Mouse (Mus musculus): ENCODE measurements around the gene Dpt.
"Not testable (repeated sequence)": the region's sequence is repeated elsewhere in the genome, so short reads cannot be mapped to it uniquely, and the experiment has no call there.

Dpt gene

DNA sequence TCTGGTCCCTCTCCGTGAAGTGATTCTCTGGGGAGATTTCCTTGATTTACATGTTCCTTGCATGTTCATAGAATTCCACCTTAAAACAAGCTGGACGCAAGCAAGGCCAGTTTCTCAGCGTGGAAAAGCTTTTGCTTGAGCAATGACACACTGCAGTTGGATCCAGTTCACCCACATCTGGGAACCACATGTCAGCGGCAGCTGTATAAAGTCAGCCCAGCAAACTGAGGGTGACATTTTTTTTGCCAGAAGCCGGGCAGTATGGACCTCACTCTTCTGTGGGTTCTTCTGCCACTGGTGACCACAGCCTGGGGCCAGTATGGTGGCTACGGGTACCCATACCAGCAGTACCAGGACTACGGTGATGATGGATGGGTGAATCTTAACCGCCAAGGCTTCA lies at the start of gene Dpt:
Gene Dpt, plus strand, starts transcription at position 174 of the 400 bp plus-strand sequence.
- DNase-seq (ENCODE audit: low read depth, low spot score): no peak

DNA sequence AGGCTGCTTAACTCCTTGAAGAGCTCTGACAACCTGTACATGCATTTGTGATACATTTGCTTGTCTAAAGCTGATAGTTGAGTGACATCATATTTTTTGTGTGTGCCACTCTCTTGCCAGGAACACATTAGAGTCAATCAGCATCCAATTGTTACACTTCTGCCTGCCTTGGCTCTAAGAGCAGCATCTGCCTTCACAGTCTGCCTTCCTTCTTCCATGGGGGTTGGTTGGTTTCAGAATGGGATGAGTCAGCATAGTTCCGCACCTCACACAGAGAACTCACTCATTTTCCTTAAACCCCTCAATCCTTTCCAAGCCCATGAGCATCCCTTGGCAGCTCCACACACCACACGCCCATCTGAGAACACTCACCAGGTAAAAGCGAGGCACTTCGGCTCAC lies 42.7 kb upstream of the Dpt start:
- DNase-seq (ENCODE audit: low read depth, low spot score): no peak

DNA sequence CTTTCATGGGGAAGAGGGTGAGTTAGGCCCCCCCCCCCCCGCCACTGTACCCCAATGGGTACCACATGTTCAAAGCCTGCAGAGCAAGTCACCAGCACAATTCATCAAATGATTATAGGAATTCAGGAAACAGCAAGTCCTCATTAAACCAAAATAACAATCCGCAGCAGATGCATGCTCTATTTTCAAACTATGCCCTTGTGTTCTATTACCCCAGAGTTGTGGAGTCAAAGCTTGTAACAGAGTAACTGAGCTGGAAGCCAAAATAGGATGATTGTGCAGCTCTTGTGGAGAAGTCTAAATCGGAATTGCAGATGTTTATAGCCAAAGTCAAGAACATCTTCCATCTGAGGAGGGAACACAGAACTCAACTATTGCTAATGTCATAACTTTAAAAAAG lies 40.8 kb upstream of the Dpt start:
- no peak for DNase-seq (ENCODE audit: low read depth, low spot score)

DNA sequence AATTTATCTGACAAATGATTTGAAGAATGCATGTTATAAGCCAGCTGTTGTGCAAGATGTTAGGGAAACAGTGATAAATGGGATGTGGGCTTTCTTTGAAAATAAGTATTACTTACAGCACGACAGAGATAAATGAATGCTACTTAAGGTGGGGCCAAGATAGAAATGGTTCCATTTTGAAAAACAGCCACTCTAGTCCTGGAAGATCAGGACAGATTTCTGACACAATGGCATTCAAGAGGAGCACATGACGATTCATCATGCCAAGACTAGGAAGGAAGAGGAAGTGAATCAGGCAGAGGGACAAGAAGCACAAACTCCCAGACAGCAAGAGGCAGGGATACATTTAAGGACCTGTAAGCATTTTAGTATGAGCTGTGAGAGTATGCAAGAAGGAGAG lies 39.5 kb upstream of the Dpt start:
- no peak for DNase-seq (ENCODE audit: low read depth, low spot score)

DNA sequence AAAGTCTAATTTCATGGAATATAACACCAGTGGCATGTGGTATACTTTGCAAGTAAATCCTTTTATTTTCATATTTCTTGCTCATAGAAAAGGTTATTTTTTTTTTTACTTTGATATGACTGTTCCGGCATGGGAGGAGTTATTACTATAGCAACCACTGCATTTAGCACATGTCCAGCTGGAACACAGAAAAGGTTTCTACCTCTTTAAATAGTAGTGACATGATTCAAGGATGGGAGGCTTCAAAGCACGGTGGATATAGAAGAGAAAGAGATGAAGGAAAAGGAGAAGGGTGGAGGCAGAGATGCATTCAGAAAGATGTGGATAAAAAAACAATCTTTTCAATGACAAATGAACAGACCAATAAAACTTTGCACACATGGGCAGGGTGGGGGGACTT lies 38.0 kb upstream of the Dpt start:
- DNase-seq (ENCODE audit: low read depth, low spot score): no peak

DNA sequence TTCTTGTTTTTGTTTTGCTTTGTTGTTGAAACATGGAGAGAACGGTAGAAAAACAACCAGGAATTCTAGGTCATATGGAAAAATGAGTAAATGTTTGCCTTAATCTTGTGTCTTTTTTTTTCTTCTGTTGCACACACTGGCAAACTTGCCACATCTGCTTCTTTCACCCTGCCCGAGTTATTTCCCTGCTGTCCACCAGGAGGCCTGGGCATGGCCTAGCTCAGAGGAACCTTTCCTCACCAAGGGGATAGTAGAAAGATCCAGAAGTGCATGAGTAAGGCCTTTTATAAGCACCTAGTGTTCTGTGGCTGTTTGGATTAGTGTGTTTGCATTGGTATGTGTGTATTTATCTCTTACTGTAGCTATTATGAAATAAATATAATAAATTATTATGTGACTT lies 34.2 kb upstream of the Dpt start:
- peak; percentile 65 for DNase-seq (ENCODE audit: low read depth, low spot score)

DNA sequence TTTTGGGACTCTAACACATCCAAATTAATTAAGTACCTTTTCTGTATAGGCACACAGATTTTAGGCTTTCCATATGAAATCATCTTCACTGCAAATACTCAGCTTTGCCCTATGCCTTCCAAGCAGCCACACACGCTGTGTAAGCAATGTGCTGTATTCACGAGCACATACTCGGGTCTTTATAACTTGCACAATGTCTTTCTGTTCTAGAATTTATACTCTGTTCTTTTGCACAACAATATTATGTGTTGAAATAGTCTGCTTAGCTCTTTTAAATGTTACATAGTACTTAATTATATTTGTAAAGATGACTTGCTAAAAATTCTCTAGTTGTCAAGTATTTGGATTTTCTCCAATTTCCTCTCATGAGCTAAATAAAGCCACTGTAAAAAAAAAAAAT lies 29.8 kb upstream of the Dpt start:
- DNase-seq (ENCODE audit: low read depth, low spot score): no peak

DNA sequence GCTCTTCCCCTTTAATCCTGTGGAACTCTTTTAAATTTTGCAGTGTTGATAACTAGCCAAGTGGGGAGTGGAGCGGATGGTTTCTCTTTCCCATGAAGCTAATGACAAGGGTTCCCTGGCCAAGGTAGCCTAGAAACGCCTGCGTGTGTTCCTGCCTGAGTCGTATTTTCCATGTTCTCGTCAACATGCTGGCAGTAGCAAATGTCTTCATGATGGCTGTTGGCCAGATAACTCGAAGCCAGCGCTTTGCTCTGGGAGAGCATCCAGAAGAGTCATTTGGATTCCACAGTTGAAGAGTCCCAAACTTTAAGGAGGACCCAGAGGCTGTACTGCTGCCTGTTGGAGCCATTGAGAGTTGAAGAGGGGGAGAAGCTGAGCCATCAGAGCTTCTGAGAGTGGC lies 25.8 kb upstream of the Dpt start:
- peak; percentile 3 for DNase-seq (ENCODE audit: low read depth, low spot score)

DNA sequence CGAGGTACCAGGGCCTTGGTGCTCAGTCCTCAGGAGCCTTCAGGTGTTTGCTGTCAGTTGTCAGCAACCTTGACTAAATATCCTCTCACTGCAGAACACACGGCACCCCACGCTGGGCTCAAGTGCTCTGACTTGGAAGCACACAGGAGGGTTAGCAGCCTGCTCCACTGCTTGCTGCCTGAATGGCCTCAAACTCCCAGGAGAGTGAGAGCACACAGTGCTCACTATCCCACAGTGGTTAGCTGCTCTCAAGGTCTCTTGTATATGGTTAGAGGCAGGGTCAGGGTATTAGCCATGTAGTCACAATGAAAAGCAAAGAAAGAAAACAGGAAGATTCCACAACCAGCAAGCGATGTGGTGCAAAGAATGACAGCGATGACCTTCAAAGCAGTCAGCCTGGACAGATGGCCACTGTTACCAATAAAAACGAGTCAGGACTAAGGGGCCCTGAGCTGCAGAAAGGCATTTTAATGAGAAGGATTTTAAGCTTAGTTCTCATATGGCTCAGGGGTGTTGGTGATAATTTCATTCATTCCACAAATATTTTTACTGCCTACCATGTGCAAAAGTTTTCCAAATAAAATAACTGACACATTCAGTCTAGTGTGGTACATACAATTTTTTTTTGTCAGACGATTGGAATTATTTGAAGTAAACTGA lies 15.5 kb upstream of the Dpt start:
- DNase-seq (ENCODE audit: low read depth, low spot score): no peak

DNA sequence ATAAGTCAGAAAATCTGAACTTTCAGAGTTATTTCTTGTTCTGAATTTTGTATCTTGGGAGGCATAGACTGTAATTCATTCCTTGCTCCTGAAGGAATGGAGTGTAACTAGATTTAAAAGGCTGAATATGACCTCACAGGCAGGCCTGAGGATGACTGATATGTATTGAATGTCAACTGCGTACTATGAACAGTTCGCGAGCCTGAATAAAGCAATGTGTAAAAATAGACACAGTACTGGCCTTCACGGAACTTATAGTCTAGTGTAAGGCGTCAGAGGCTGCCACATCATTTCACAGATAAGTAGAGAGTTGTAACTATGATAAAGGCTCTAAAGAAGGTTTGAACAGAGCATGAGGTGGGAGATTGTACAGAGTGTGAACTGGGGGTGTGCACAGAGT lies 10.3 kb upstream of the Dpt start:
- DNase-seq (ENCODE audit: low read depth, low spot score): no peak

DNA sequence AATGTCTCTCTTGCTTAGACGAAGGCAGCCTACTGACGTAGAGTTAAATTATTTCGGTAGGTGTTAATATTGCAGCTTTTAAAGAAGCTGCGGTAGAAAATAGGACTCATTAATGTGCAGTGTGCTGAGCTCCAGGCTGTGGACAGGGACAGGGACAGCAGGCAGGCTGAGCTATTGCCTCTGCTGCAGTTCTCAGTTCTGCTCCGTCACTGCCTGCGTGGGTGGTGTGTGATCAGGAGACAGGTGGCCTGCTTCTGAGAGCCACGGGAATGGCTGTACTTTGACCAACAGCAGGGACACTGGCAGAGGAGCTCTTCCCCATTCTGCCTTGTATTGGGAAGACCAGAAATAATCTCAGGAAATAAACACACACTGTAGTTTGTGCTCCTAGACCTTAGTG lies 8.7 kb upstream of the Dpt start:
- no peak for DNase-seq (ENCODE audit: low read depth, low spot score)

DNA sequence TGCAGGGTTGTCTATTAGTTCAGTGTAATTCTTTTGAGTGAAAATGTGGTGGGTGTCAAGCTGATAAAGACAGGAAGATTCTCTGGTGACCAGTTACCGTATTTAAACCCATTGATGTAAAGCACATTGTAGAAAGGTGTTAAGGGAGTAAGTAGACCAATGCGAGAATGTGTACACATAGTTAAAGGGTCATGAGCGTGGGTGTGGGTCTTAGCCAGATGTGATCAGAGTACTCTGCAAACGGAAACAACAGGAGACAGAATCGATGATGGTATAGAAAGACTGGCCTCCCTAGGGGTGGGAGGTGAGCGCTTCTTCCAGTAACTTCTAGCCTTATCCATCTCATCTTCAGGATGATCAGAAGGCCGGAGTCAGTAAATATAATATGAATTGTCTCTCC lies 8.2 kb upstream of the Dpt start:
- DNase-seq (ENCODE audit: low read depth, low spot score): no peak

DNA sequence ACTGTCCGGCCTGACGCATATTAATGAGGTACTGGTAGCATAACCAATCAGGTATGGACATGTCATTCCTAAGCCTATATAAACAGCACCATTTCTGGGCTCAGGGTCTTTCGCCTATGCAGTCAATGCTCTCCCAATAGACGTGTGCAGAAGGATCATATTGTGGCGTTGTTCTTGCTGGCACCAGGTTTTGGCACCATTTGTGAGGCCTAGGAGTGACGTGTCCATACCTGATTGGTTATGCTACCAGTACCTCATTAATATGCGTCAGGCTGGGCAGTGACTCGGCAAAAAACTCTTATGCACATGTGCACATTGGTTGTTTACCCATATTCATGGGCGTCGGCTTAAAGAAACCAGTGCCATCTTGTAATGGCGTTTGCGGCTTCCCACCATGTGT lies 6.1 kb upstream of the Dpt start:
- not testable (repeated sequence) for DNase-seq (ENCODE audit: low read depth, low spot score)

DNA sequence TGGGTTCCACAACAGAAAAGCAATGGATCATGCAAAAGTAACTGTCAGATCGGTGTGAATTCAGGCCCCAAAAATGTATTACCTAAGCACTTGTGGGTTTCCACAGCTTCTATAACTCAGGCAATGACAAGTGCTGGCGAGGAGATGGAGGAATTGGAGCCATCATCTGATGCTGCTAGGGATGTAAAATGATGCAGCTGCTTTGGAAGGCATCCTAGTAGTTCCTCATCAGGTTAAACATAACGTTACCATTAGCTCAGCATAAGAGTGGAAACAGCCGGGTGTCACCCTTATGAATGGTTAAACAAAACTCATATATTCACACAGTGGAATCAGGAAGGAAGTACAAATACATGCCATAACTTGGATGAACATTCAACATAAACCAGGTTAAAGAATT lies 3.4 kb upstream of the Dpt start:
- no peak for DNase-seq (ENCODE audit: low read depth, low spot score)

DNA sequence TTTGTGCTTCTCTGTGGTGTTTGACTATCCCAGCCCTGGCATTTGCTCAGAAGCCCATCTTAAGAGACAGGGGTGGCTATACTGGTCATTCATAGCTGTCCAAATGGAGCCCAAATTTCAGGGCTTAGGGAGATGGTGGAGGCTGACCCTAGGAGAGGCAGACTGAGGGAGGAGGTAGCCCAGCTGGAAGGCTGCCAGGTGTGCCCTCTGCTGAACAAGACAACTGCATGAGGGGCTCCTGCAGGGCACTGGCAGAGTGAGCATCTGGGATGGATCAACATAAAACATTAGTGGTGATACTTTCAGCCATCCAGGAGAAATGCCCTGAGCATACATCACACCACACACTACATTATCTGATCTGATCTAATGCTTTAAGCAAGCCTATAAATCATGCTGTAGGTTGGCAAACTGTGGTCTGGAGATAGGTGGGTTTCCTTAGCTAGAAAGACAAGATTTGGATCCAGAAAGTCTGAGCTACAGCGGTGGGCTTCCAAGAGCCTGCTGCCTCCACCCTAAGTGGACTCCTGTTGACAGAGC lies 1.4 kb downstream of the Dpt start:
- no peak for DNase-seq (ENCODE audit: low read depth, low spot score)

DNA sequence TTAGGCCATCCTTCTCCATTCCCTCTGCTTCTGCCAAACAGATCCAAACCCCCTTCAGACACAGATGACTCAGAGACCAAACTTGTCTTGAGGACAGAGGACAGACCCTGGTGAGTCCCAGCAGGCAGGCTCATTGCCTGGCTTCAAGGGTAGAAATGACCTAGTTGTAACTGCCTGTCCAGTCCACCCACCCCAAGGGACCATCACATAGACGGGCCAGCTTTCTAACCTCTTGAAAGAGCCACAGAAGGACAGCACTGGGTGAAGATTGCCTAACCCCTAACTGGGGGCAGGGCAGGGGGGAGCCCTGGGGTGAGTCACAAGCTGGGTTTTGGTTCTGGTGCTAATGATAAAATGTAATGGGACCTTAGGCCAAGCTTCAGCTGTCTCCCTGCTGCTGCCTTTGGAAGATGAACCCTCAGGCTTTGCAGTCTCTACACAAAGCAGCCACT lies 2.1 kb downstream of the Dpt start:
- DNase-seq (ENCODE audit: low read depth, low spot score): no peak

DNA sequence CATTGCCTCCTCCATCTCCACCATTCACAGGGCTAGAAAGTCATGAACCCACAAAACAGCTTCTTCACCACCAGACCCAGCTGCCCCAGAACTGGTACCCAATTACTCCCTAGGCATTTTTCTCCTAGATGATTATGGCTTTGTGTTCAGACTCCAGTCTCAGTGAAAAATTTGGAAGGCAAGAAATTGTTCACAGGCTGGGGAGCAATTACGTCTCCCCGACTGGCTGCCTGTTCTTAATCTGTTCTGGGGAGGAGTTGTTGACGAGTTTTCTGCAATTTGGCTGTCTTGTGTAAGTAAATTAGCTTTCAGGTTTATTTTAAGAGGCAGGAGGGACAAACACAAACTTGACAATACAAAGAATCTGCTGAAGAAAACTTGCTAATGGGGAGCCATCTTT lies 2.7 kb downstream of the Dpt start:
- no peak for DNase-seq (ENCODE audit: low read depth, low spot score)

DNA sequence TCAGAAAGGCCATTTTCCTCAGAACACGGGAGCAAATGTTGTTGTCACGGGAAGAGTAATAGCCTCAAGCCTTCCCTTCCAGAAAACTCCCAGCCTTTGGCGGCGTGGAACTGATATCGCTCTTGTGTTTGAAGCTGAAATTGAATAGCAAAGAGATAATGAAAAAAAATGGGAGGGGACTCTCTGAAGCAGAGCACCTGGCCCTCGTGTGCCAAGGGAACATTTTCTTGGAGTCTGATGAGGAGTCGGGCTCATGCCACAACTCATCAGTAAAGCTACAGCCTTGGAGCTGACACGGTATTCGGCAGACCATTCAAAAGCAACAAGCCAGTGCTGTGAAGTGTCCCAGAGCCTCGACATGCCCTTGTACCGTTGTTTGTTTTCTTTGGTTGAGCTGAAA lies 7.8 kb downstream of the Dpt start:
- DNase-seq (ENCODE audit: low read depth, low spot score): no peak

DNA sequence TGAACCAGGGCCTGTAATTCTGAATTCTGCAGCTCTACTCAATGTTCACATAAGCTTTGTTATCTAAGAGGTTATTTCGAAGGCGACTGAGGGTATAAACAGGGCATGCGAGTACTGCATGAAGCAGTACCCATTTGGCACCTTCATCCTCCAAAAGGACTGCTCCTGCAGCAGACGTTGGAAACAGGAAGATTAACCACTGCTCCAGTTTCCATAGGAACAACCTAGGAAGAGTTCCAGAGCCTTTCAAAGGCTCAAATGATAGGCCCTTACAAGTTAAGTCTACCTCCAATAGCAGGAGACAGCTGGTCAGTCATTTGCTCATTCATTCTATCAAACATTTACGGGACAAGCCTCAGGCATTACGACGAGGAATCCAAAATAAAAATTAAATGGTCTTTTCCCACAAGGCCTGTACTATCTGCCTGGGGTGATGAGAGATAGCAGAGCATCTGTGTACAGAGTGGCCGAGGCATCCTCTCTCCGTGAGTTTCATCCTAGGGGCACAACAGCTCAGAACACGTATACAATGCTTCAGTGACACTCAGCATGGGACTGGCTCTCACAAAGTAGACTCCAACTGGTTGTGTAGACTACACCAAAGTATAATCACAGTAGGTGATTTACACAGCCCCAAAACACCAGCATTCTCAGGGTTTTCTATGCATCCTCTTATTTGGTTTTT lies 8.4 kb downstream of the Dpt start:
- DNase-seq (ENCODE audit: low read depth, low spot score): no peak

DNA sequence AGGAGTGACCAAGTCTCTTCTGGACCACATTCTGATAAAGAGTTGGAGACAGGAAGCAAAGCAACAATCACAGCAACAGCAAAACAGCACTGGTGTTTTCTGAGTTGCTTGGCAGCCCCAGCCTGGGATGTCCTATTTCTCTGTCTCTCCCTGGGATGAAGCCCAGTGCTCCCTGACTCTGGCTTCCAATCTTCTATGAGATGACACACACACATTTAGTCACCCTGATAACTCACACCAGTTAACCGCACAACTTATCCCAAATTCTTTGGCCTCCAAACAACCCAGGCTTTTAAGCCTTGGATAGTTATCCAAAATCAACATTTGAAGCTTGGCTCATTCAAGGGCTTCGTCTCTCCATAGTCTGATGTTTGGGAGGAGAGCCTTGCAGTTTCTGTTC lies 12.9 kb downstream of the Dpt start:
- no peak for DNase-seq (ENCODE audit: low read depth, low spot score)

DNA sequence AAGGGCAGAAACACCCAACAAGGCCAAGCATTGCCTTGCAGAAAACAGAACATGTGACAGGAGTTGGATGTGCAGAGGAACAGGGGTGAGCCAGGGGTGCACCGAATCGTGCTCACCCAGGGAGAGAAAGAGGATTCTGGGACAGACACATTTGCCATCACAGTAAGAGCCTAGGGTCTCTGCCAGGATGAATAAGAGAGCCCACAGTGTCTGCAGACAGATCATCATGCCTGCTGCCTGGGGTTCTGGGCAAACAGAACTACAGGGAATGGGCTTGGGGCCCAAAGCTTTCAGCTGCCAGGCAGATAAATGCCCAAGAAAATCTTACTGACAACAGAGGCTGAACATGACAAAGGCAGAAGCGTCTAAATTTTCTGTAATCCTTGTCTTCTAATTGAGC lies 14.9 kb downstream of the Dpt start:
- DNase-seq (ENCODE audit: low read depth, low spot score): no peak

DNA sequence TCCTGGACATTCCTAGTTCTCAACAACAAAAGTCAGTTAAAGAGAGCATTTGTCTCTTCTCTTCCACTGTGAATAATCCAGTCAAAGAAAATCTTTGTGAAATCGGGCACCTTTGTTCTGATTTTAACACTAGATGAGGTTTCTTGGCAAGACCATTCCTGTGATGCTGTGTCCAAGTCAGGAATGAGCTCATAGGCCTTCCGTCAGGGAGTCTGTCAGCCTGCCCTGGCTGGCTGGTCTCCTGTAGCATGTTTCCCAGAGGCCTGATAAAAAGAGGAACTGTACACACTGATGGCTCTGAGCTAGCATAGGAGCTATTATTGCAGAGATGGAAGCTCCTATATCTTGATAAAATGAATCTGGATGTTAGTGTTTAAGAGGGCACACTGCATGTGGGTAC lies 17.8 kb downstream of the Dpt start:
- no peak for DNase-seq (ENCODE audit: low read depth, low spot score)

DNA sequence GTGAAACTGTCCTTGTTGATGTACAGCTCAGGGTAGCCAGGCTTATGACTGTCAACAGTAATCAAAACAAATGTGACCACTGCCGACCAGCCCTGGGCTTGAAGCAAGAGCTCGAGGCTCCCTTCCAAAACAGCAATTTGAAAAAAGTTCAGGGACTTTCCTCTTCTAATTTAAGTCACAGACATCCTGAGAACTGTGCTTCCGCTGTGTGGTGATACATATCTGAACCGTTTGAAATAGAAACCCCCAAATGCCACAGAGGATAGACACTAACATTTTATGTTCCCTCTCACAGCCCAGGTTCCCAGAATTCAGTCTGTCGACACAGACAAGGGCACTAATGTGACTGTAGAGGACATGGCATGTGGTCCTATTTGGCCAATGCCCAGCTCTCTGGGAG lies 18.9 kb downstream of the Dpt start:
- peak; percentile 78 for DNase-seq (ENCODE audit: low read depth, low spot score)

All from CD4-positive, CD25-positive, alpha-beta regulatory T cell, adult 2 months (primary cell).